Mouse (Mus musculus) kidney, adult 18-20 months (tissue): ENCODE results near the gene Gm815.

ENCODE experiments used
- DNase-seq: peaks from one replicate; pipeline ENCODE4 v3.0.0; 2021

Gm815 gene

DNA sequence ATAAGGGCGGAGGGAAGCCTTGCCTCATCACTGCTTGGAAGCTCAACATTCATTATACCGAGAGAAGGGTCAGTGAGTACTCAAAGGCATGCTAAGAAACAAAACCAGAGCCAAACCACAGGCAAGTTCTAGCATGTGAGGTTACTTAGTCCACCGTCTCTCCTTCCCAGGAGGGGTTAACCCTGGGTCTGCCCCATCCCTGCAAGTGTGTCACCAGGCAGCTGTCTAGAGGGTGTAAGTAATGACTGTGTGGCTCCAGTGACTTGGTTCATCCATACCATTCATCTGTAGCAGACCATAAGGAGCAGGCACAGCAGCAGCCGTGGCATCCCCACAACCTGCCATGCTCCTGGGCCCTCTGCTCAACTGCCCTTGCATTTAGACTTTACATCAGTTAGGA lies 5.8 kb upstream of the Gm815 start:
- no peak for DNase-seq

DNA sequence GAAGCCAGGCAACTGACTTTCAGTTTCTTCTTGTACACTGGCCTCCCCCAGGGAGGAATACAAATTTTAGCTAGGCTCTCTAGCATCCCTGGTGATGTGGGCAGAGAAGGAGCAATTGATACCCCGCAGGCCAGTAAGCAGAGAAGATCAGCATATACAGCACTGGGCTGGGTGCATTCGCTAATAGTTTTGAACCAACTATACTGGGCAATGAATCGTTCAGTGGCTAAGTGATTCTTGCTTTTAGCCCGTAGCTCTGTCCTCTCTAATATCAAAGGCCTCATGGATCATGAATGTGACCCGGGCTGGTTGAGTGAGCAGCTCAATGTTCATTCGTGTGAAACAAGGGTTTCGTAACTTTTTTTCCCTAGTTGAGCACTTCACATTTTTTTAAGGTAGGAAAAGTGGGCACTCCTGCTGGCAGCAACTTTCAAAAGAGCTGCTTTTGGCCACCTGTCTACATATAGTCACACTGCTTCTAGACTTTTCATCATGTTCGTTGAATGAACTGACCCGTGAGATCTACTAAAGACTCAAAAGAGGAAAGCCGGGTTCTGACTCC lies 3.7 kb upstream of the Gm815 start:
- no peak for DNase-seq

DNA sequence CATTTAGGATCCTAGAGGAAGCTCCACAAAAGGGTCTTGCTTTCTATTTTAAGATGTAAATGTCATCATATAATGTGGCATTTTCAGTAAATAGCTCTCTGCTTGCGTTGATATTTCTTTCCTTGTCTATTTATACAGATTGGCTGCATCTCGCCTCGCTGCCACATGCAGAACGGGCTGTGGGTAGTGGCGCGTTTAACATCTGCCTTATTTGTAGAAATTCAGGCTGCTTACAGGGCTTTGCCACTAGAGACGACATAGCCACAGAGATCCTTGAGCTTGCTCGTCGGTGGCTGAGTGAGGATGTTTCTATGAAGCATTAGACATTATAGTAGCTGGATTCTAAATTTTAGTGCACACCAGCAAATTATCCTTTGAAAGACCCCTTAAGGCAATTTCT lies 2.5 kb downstream of the Gm815 start:
- no peak for DNase-seq

DNA sequence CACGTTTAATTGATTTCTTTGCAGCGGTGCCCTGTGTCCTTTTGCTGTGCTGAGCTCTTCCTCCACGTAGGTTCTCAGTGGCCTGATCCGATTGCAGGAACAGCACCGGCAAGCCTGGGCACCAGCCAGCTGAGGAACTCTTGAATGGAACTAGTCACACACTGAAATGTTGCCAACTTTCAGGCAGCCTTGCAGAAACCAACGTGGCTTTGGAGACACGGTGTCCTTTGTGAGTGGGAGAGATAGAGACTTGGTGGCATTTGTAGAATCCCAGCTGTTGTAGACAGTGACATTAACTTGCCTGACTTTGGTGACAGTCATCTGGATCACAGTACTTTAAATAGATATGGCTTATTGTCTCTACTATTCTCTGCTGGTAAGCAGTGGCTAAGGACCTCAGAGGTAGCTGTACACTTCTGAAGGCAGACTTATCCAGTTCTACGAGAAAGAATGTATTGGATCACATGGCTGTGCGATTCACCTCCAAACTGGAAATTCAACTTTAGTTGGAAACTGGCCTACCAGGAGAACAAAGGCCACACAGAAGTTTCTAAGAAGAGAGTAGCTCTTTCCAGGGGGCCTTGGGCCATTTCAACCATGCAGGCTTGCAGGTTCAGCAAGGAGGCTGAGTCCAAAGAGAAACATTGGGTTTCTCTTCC lies 5.8 kb downstream of the Gm815 start:
- peak; percentile 43 for DNase-seq

DNA sequence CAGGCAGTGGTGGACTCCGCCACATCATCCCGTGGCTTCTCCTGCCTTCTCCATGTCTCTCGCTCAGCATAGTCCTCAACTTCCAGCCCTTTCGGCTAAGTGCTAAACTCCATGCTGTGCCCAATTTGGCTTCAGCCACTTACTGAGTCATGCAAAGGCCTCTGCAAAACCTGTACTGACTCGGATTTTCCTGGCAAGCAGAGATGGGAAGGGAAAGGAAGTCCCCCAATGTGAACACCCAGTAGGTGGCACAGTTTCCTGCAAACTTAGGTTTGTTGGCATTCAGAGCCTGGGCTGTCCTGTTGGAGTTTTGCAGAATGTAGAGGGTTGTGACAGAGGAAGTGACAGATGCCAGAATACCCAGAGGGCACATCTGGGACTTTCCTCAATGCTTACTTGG lies 7.2 kb downstream of the Gm815 start:
- DNase-seq, result no peak

DNA sequence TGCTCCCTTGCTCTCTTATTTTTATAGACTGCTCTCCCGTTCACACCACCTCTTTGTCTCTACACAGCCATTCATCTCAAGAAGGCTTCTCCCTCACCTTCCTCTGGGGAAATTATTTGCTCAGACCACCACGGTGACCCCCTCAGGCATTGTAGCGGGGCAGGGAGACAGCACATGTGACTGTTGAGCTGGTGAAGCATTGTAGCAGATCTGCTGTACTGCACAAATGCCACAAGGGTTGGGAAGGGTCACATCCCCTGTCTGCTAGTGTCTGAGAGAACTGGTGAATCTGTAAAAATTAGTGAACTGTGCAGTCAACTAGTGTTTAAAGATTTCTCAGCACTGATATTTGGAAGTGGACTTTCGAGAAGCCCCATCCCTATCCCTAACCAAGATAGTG lies 16.5 kb downstream of the Gm815 start:
- DNase-seq, result no peak

DNA sequence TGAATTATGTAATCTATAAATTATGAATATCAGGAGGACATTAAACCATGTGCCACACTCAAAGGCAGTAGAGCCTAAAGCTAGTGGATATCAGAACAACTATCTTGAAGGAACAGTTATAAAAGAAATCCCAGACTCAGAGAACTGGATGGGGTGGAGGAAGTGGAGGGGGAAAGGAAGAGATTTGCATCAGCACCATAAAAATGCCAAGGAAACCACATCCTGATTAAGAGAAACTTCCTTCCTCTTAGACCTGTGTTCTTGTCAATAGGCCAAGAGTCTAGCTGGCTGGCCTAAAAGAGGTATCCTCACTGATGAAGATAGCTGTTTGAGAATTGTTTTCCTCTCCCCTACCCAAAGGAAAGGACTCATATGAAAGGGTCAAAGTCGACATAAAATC lies 28.6 kb downstream of the Gm815 start:
- DNase-seq, result no peak

DNA sequence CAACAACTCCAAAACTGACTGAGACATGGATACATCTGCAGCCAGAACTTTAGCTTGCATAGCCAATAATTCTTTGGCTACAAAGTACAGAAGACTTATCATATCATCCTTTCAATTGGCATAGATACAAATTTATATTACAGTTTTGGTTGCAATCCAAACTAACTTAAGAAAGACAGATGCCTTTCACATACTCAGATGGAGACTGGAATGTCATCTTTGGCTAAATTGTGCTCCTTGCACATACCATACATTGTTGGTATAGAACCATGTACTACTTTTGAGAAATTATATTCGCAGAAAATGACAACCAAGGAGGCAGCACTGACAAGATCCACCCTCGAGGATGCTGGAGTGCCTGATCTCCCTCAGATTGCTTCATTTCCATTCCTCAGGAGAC lies 35.1 kb downstream of the Gm815 start:
- DNase-seq, result no peak

DNA sequence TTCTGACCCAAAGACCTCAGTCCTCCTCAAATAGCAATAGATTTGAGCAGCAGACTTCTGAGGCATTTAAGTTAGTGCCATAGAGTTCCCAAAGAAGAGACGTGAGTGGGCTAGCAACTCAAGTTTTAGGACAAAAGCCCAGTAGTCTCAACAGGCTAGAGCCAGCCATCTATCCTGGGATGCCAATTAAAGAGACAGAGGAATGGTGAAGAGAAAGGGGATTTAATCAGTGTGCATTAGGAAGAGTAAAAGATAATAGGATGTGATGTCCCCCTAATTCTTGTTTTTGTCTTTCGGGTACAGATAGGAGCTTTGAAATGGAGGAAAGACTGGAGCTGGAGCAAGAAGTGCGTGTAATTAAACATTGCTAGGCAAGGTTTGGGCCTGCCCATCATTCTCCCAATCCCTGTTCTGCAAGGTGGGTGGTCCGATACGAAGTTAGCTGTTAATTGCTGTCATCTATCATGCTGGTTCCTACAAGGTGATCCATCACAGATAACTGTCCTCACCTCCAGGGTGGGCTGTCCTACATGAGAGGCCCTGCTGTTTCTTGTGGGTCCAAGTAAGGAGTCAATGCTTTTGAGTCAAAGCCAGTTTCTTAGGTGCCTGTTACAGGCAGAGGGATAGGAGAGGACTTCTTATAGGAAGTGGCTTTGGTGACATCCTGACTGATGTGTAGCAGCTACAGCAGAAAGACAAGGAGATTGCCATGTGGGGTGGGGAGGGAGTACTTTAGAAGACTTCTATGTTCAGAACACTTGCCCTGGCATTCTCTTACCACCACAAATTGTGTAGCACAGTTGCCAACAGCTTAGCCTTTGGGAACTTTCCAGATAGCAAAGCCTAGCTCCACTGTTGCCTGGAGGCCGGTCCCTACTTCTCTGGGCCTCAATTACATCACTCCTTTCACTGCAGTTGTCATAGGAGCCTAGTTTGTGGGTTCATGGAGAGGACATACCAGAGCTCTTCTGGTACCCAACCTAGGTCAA lies 44.9 kb downstream of the Gm815 start:
- DNase-seq, result no peak

DNA sequence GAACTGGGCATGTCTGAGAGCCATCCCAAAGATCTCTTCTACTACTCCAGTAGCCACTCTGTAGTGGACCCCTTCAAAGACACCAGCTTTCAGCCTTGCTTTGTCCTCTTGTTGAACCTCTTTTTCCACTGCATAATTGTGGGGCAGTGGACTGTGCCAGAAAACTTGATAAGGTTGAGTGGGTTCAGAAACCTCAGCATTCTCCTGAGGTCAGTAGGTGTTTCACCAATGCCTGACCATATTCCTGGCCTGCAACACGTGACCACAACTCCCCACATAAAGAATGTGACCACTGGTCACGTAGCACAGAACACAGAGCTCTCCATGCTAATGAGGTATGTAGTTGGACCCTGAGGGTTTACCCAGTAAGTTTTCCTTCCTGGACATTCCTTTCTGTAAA lies 48.5 kb downstream of the Gm815 start:
- DNase-seq, result peak; percentile 71
